In genomic region chr9:54169489-54169888, GRCm38 (mm10) we compare ENCODE assay signal across 8 mouse cellular contexts.
DNase-seq lines count a peak whose midpoint lies in the region; ATAC-seq lines count a peak whose summit lies in the region.

No protein-coding gene starts in this region.

- DNase-seq in embryo, embryonic 10 days (ENCODE audit: low spot score) = peak; percentile 55
- DNase-seq in embryo, embryonic 9.5 days (ENCODE audit: extremely low spot score) = no peak
- peak; percentile 2 for DNase-seq in lung, postnatal 36 days
- DNase-seq in lung, postnatal 4 days = no peak
- peak; percentile 31 for DNase-seq in forelimb bud, embryonic 11.5 days (ENCODE audit: low read depth, low spot score)
- peak; percentile 71 for DNase-seq in retina, embryonic 14.5 days (ENCODE audit: low spot score)
- no peak for DNase-seq in spleen, adult 12 weeks (ENCODE audit: low spot score)

- ATAC-seq in activated CD4-positive, CD25-positive, alpha-beta regulatory T cell, adult 4 months = no peak

Comparison
In these comparisons a context has a peak if more than half of its experiments do, and no peak if none do; other contexts are left out.
1. DNase-seq: peak in embryo, embryonic 10 days (single experiment), lung, postnatal 36 days (single experiment), forelimb bud, embryonic 11.5 days (single experiment) and retina, embryonic 14.5 days (single experiment); none in embryo, embryonic 9.5 days (single experiment), lung, postnatal 4 days (0 of 2) and spleen, adult 12 weeks (single experiment).